Mouse (Mus musculus) limb, embryonic 11.5 days (tissue): Measurements from ENCODE around the gene 1700123L14Rik. TPM values are rescaled to one million over a fixed set of nuclear protein-coding genes. Genes with fewer than 3 reads are reported as not detected.
"Not testable (repeated sequence)": the region's sequence is repeated elsewhere in the genome, so short reads cannot be mapped to it uniquely, and the experiment has no call there.

ENCODE experiments used
- ATAC-seq: fragments of 200-750 bp; cut with Nextera tagmentation; 2 replicates; pipeline ENCODE4 v1.8.0; 2017; ENCODE audit warnings: low read depth; ENCODE audit not compliant: insufficient number of reproducible peaks, low FRiP score, low TSS enrichment
- DNase-seq: peaks from one replicate; pipeline ENCODE4 v3.0.0-alpha.2; 2015; ENCODE audit warnings: low spot score
- H3K27ac ChIP-seq: fragments of 300-500 bp; sonication (generic); replicated peaks from 2 replicates; pipeline ENCODE4 v1.5.1; 2014; ENCODE audit warnings: low read depth, mild to moderate bottlenecking, low read length
- H3K27me3 ChIP-seq: fragments of 300-500 bp; sonication (generic); 2 replicates; pipeline ENCODE4 v1.6.1; 2014; ENCODE audit warnings: mild to moderate bottlenecking, low read length, mixed read lengths; ENCODE audit not compliant: control insufficient read depth, insufficient read depth
- H3K36me3 ChIP-seq: fragments of 300-500 bp; sonication (generic); 2 replicates; pipeline ENCODE4 v1.6.1; 2014; ENCODE audit warnings: mild to moderate bottlenecking, low read length, moderate library complexity, mixed read lengths; ENCODE audit not compliant: control insufficient read depth, insufficient read depth
- H3K4me1 ChIP-seq: fragments of 300-500 bp; sonication (generic); 2 replicates; pipeline ENCODE4 v1.6.1; 2014; ENCODE audit warnings: low read length, mixed read lengths; ENCODE audit not compliant: control insufficient read depth, insufficient read depth
- H3K4me2 ChIP-seq: fragments of 300-500 bp; sonication (generic); 2 replicates; pipeline ENCODE4 v1.6.1; 2014; ENCODE audit warnings: low read depth, mild to moderate bottlenecking, moderate library complexity; ENCODE audit not compliant: severe bottlenecking
- H3K4me3 ChIP-seq: fragments of 300-500 bp; sonication (generic); 2 replicates; pipeline ENCODE4 v1.5.1; 2014; ENCODE audit warnings: low read depth, low read length
- H3K9ac ChIP-seq: fragments of 300-500 bp; sonication (generic); 2 replicates; pipeline ENCODE4 v1.6.1; 2014; ENCODE audit warnings: mild to moderate bottlenecking, low read length
- H3K9me3 ChIP-seq: fragments of 300-500 bp; sonication (generic); 2 replicates; pipeline ENCODE4 v1.6.1; 2016; ENCODE audit warnings: low read length; ENCODE audit not compliant: control insufficient read depth
- WGBS: fragments of 180-500 bp; shearing (Covaris S2); extraction: QIAGEN DNeasy Blood & Tissue Kit; methylation state at CpG from one replicate; pipeline ENCODE4 v1.1.7; 2014; 5-methylcytosine and 5-hydroxymethylcytosine counted together
- polyA plus RNA-seq: library from polyadenylated mRNA; unstranded; fragments of >200 nt; fragmentation: Nextera tagmentation; extraction: Ambion mirVana; gene quantifications from 2 replicates; pipeline ENCODE4 v1.2.1, GENCODE M21; 2014

The 1700123L14Rik gene
- polyA plus RNA-seq: not detected in 2 replicates

DNA sequence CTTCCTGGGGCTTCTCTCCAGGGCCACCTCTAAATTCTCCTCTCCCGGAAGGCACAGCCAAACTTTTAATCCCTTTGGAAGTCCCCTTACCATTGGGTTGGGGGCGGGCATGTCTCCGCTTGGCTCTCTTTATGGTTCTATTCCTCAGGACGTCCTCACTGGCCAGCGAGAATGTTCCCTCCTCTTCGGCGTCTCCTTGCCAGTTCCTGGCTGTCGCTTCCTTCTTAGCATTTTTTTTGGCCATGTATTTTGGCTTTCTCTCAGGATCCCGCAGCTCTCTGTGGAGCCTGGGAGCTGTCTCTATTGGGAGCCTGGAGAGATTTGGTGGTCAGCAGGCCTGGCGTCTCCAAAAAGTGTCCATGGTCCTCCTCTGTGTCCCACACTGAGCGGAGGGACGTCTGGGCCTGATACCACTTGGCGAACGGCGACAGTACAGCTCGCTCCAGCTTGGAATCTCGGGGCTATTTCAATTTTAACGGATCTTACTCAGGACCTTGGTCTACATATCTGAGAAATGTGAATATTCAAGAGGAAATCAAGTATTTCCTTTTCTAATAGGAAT is at the start of gene 1700123L14Rik:
1700123L14Rik (minus strand) TSS at position 426 of the 562 bp plus-strand sequence.
- no peak within 1 kb of the TSS for H3K4me3 ChIP-seq
- H3K36me3 ChIP-seq: no peaks in the 10 kb centered on the region
- no peak within 1 kb of the TSS for H3K9ac ChIP-seq
- 85% methylated on average over 18 of the region's 18 CpGs for WGBS
- H3K27ac ChIP-seq: no peak within 1 kb of the TSS
- DNase-seq: no peak
- H3K9me3 ChIP-seq: no peaks in the 10 kb centered on the region
- no peak for ATAC-seq
- no peak within 1 kb of the TSS for H3K4me2 ChIP-seq
- H3K4me1 ChIP-seq: no peaks in the 10 kb centered on the region
- H3K27me3 ChIP-seq: no peaks in the 10 kb centered on the region

DNA sequence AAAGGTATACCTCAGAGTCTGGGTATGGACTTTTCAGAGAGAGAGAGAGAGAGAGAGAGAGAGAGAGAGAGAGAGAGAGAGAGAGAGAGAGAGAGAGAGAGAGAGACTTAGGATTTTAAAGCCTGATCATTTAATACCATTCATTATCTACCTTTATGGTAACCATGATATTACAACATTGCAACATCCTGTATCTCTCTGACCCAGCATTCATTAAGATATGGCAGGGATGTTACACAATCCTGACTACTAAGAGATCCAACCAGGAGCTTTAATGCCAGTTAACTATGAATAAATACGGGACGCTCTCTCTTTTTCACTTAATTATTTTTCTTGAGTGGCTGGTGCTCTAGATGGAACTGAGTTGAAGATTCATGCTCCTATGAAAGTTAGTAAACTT is 39.4 kb upstream of the 1700123L14Rik start:
- ATAC-seq (no peak), DNase-seq (no peak)
- Histone ChIP-seq H3K4me2 (no peak overlapping the region), H3K4me1 (no peaks in the 10 kb centered on the region), H3K36me3 (no peaks in the 10 kb centered on the region), H3K9me3 (no peaks in the 10 kb centered on the region), H3K27ac (no peak overlapping the region), H3K27me3 (no peaks in the 10 kb centered on the region), H3K4me3 (no peak overlapping the region), H3K9ac (no peak overlapping the region)
- WGBS: 95% methylated on average over 2 of the region's 2 CpGs

DNA sequence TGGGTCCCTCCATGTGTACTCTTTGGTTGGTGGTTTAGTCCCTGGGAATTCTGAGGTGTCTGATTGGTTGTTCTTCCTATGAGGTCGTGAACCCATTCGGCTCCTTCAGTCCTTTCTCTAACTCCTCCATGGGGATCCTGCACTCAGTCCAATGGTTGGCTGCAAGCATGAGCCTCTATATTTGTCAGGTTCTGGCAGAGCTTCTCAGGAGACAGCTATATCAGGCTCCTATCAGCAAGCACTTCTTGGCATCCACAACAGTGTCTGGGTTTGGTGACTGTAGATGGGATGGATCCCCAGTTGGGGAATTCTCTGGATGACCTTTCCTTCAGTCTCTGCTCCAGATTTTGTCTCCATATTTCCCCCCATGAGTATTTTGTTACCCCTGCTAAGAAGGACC is 32.9 kb upstream of the 1700123L14Rik start:
- not testable (repeated sequence) for H3K9me3 ChIP-seq, H3K27ac ChIP-seq, H3K27me3 ChIP-seq, H3K36me3 ChIP-seq, DNase-seq, ATAC-seq, H3K4me1 ChIP-seq, H3K4me2 ChIP-seq, H3K4me3 ChIP-seq, H3K9ac ChIP-seq
- 100% methylated on average over 2 of the region's 2 CpGs for WGBS

DNA sequence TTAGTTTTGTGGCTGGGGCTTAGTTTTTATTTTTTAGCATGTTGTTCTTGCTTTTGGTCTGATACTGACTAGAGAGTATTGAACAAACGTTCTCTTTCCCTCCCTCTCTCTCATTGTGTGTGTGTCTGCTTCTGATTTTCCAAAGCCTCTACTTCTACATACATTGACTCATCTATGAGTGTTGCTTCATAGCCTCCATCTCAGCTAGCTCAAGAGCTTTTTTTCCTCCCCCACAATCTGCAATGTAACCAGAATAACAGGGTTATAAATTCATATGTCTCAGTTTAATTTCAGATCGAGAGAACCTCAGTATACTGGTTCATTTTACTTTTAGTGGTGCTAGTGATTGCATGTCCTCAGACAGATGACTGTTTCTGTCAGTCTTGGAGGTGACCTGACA is 20.5 kb upstream of the 1700123L14Rik start:
- whole genome bisulfite sequencing: 85% methylated on average over 2 of the region's 2 CpGs
- H3K27me3 ChIP-seq: no peaks in the 10 kb centered on the region
- H3K4me1 ChIP-seq: no peaks in the 10 kb centered on the region
- H3K4me2 ChIP-seq: no peak overlapping the region
- DNase-seq (no peak), ATAC-seq (no peak)
- no peak overlapping the region for H3K9ac ChIP-seq
- H3K36me3 ChIP-seq: no peaks in the 10 kb centered on the region
- no peaks in the 10 kb centered on the region for H3K9me3 ChIP-seq
- H3K27ac ChIP-seq: no peak overlapping the region
- no peak overlapping the region for H3K4me3 ChIP-seq

DNA sequence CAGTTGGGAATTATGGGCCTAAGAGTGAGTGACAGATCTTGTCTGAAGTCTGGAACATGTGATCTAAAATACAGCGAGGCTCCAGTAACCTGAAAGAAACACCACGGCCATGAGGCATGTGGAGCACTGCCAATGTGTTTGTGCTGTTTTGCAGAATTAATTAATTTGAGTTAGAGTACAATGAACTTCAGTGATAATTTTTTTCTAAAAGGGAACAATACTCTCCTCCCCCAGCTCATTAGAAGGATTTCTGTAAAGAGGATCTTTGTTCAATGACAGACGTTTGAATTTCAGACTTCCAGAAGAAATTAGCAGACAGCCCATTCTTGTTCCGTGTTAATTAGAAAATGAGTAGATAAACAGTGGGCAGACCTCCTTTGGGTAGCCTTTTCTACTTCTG is 17.3 kb upstream of the 1700123L14Rik start:
- no peak for DNase-seq
- Histone ChIP-seq H3K36me3 (no peaks in the 10 kb centered on the region), H3K27ac (no peak overlapping the region), H3K4me2 (no peak overlapping the region), H3K27me3 (no peaks in the 10 kb centered on the region), H3K9me3 (no peaks in the 10 kb centered on the region), H3K9ac (no peak overlapping the region), H3K4me1 (no peaks in the 10 kb centered on the region), H3K4me3 (no peak overlapping the region)
- 85% methylated on average over 4 of the region's 4 CpGs for WGBS
- no peak for ATAC-seq

DNA sequence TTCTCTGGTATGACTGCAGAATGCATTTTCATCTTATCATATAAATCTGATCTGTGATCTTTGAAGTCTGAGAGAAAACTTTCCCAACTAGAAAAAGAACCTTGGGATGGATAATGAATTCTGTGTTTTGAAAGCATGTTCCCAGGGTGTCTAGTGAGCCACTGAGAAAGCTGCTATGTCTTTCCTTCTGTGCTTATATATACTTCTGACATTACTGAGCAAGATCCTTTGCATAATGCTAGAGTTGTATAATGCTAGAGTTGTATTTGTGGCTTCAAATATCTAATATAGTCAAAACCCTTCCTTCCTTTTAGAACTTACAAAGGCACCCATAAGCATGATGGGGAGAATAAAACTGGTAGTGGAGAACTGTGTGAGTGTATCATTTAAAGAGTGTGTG is 12.5 kb upstream of the 1700123L14Rik start:
- Histone ChIP-seq H3K27ac (no peak overlapping the region), H3K36me3 (no peaks in the 10 kb centered on the region), H3K9me3 (no peaks in the 10 kb centered on the region), H3K27me3 (no peaks in the 10 kb centered on the region), H3K4me3 (no peak overlapping the region), H3K4me1 (no peaks in the 10 kb centered on the region), H3K9ac (no peak overlapping the region), H3K4me2 (no peak overlapping the region)
- no peak for DNase-seq
- ATAC-seq: no peak

DNA sequence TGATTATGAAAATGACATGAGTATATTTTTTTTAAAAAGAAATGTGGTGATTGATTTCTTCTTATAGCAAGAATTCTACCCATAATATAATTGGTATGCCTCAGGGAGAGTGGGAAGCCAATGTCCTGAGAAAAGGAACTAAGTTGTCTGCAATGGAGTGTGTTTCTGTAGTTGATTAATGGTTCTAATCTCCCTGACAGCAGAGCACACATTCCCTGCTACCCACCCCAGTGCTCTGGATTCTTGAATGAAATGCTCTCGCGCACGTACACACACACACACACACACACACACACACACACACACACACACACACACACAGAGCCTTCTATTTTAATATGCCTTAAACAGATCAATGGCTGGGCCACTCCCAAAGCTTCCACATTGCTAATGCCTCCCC is 7.6 kb upstream of the 1700123L14Rik start:
- H3K9ac ChIP-seq: no peak overlapping the region
- DNase-seq (no peak), ATAC-seq (no peak)
- H3K4me3 ChIP-seq: no peak overlapping the region
- no peaks in the 10 kb centered on the region for H3K9me3 ChIP-seq
- 88% methylated on average over 3 of the region's 3 CpGs for WGBS
- no peaks in the 10 kb centered on the region for H3K27me3 ChIP-seq
- H3K4me1 ChIP-seq: no peaks in the 10 kb centered on the region
- H3K27ac ChIP-seq: no peak overlapping the region
- H3K4me2 ChIP-seq: no peak overlapping the region
- no peaks in the 10 kb centered on the region for H3K36me3 ChIP-seq

DNA sequence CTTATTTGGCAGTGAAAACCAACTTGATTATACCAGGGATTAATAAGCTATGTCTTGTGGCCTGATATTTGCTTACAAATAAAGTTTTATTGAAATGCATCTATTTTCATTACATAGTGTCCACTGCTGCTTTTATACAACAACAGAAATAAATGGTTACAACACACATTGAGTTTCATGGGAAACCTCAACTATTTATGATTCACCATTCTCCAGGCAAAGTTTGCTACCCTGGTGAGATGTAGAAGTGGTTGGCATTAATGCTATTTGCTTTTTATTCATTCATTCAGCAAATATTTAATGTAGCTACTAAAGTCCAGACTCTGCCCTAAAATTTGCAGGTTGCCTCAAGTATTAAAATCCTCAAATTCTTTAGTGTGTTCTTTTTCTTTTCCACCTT is 988 bp upstream of the 1700123L14Rik start:
- DNase-seq (no peak), ATAC-seq (no peak)
- Histone ChIP-seq H3K4me2 (no peak overlapping the region), H3K9ac (no peak overlapping the region), H3K4me1 (no peaks in the 10 kb centered on the region), H3K27ac (no peak overlapping the region), H3K4me3 (no peak overlapping the region), H3K36me3 (no peaks in the 10 kb centered on the region), H3K27me3 (no peaks in the 10 kb centered on the region), H3K9me3 (no peaks in the 10 kb centered on the region)

DNA sequence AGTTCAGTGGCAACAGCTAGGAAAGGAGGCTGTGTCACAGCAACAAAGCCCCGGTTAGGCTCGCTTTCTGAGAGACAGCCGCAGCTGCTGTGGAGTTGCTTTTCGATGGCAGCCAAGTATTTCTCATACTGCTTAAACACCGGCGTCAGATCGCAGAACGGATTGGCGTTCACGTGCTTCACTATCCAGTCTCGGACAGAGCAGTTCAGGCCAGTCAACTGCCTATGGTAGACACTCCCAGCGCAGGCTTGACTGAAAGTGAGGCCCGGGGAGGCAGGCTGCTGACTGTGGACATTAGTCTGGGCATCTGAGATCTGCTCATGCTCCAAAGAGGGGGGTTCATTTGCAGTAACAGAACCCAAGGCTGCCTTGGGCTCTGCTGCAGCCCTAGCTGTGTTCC is 640 bp downstream of the 1700123L14Rik start:
- WGBS: 93% methylated on average over 13 of the region's 13 CpGs
- DNase-seq (no peak), ATAC-seq (no peak)
- no peaks in the 10 kb centered on the region for H3K27me3 ChIP-seq
- H3K4me2 ChIP-seq: no peak overlapping the region
- no peaks in the 10 kb centered on the region for H3K4me1 ChIP-seq
- H3K9me3 ChIP-seq: no peaks in the 10 kb centered on the region
- H3K4me3 ChIP-seq: no peak overlapping the region
- H3K9ac ChIP-seq: no peak overlapping the region
- no peaks in the 10 kb centered on the region for H3K36me3 ChIP-seq
- H3K27ac ChIP-seq: no peak overlapping the region
